Mouse (Mus musculus): ENCODE results near the gene Dgat2.

- TF ChIP-seq CTCF (IDR thresholded peaks at IDR 0.05) (peak; percentile 78), EP300 (IDR thresholded peaks at IDR 0.05) (no peak)
Measured at GRCm38 (mm10) chr7:99229411-99229810, 46.9 kb upstream of the Dgat2 start.
